Mouse (Mus musculus) heart, postnatal 10 days (tissue): ENCODE results near the gene Chpt1. TPM values are rescaled to one million over a fixed set of nuclear protein-coding genes. Genes with fewer than 3 reads are reported as not detected.

Experiments used
- DNase-seq, 2 experiments: peaks; one replicate each; pipeline ENCODE4 v3.0.0; 2021
- intact Hi-C: fragments of 180-260 bp; cut with DNase I; formaldehyde crosslinking; loops from one replicate; pipeline ENCODE4 v1.15.1; 2025
- total RNA-seq, 2 experiments: library from RNA; stranded (reverse); gene quantifications; 2 replicates each; pipeline ENCODE4 v1.2.3; 2021

Gene Chpt1
- total RNA-seq, 2 experiments from 2014 or later = 189 to 191 TPM

GRCm38 (mm10) chr10:88412290-88412995, 91.4 kb downstream of the Chpt1 start:
- peak; percentile 12 to 40 for DNase-seq
- intact Hi-C loops = no loop called here

- DNase-seq = no peak
- intact Hi-C loops = no loop called here
These were observed 94.1 kb downstream of the Chpt1 start for GRCm38 (mm10) chr10:88409751-88410150.

GRCm38 (mm10) chr10:88407875-88408631, 95.8 kb downstream of the Chpt1 start:
- intact Hi-C loops = no loop called here
- no peak for DNase-seq

- intact Hi-C loops = no loop called here
These were observed 98.1 kb downstream of the Chpt1 start for GRCm38 (mm10) chr10:88405812-88406211.

GRCm38 (mm10) chr10:88404220-88404619, 99.7 kb downstream of the Chpt1 start:
- no peak for DNase-seq
- intact Hi-C loops = loop anchor here (1.0 kb wide), 1 partner anchor 25 kb away; the partner anchor contains the start of genes Dram1 and Gnptab

More at GRCm38 (mm10) chr10:88405812-88406211, 98.1 kb downstream of the Chpt1 start:
- peak; percentile 81 to 86 for DNase-seq

GRCm38 (mm10) chr10:88403021-88403420, 100.9 kb downstream of the Chpt1 start:
- intact Hi-C loops = no loop called here
- no peak for DNase-seq

Other genes with a start within 250 kb of the Chpt1 start
- gene Dram1, start 125.0 kb downstream of the Chpt1 start, total RNA-seq = 1 to 10 TPM; 3.0 to 4.2 TPM
- gene Gnptab, start 124.9 kb downstream of the Chpt1 start, total RNA-seq = 10 to 100 TPM; 33.1 to 36.8 TPM
- gene Sycp3, start 44.5 kb downstream of the Chpt1 start, total RNA-seq = under 1 TPM in 1 of 2 experiments, not detected in 1; 0.60 TPM
- under 1 TPM; 0.15 to 0.38 TPM for gene Mybpc1, start 101.1 kb upstream of the Chpt1 start, total RNA-seq
- under 1 TPM in 1 of 2 experiments, not detected in 1; 0.20 TPM for gene Spic, start 180.9 kb upstream of the Chpt1 start, total RNA-seq
- gene Arl1, start 226.8 kb upstream of the Chpt1 start, total RNA-seq = 10 to 100 TPM; 92.5 to 95.3 TPM